Mouse (Mus musculus) gastrocnemius, postnatal 4 days (tissue): ENCODE results near the gene Rpl37. TPM values are rescaled to one million over a fixed set of nuclear protein-coding genes. Genes with fewer than 3 reads are reported as not detected.
A peak's percentile ranks its signal among the peaks of the same experiment; 100 is the strongest.

ENCODE experiments used
- DNase-seq, 2 experiments: peaks; one replicate each; pipeline ENCODE4 v3.0.0; 2021 to 2022; ENCODE audit warnings: low spot score in 2 of 2, mixed read lengths in 2 of 2
- total RNA-seq, 2 experiments: library from RNA; stranded (reverse); gene quantifications; 2 replicates each; pipeline ENCODE4 v1.2.3; 2021

The Rpl37 gene
- total RNA-seq, 2 experiments from 2014 or later: 389 to 413 TPM

DNA sequence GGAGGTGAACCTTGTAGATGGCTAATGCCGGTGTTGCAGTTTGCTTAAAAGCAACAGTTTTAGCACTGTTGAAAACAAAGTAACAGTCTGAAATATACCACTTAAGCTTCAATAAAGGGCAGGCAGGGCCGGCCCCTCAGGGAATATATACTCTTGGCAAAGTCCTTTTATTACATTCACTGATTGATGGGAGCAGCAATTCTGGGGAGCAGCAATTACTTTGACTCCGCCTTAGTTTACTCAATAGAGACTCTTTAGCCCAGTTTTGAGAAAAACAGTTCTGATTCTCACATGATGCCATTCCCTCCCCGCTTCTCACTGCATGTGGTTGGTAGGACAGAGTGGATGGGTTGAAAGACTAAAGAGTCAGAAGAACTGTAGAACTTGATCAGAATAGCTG, 32.7 kb downstream of the Rpl37 start:
- no peak for DNase-seq

DNA sequence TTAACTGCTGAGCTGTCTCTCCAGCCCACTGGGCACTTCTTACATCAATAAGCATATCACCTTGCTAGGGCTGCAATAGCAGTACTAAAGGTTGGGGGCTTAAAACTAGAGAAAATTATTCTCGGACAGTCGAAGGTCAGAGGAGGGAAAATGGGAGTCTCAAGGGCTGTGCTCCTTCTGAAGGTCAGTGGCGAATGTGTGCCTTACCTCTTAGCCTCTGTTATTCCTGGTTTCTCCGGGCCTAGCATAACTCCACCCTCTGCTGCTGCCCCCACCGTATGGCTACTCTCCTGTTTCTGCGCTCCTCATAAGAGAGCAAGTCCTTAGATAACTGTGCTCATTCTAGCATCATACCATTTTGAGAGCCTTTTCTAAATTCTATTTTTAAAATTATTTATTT, 35.7 kb downstream of the Rpl37 start:
- DNase-seq: no peak

DNA sequence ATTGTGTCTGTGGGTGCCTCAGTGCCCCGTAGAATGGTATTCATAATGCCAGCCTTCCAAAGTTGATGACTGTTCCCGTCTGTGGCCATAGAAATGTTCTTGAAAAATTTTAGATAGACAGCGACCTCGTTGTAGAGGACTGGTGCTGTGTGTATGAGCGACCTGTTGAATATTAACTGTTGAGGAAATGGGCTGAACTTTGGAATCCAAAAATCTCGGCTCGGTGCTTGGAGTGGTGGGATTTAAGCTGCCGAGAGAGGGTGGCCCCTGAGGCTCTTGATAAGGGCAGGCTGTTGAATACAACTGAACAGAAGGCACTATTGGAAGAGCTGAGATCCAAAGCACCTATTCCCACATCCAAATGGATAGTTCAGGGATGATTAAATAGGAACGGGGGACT, 38.2 kb downstream of the Rpl37 start:
- no peak for DNase-seq

DNA sequence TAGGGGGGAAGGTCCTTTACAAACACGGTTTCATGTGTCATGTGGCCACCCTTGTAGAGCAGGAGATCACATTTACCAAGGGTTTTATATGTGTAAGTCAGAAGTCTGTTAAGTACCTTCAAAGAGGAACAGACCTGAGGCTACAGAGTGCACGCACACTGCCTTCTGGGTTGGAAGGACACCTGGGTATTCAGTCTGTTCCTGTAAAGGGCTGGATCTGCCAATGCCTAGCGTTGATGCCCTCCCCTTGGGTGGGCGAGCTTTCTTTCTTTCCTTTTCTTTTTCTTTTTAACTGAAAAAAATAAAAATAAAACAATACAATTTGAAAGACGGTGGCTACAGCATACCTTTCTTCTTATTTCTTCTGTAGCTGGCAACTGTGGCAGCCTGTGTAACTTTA, 38.6 kb downstream of the Rpl37 start:
- DNase-seq: no peak

DNA sequence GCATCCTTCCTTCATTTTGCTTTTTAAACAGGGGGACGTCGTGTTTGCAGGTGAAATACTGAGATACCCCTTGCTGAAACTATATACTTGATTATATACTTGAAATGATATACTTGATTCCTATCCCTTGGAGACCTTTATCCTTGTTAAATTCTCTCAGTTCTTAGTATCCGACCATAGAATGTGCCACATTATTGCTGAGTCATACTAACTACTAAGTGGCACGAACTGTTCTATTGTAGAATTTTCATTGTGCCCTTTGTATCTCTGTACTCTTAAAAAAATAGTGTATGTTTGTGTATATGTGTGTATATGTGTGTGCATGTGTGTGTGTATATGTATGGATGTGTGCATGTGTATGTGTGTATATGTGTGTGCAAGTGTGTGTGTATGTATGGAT, 39.9 kb downstream of the Rpl37 start:
- no peak for DNase-seq

DNA sequence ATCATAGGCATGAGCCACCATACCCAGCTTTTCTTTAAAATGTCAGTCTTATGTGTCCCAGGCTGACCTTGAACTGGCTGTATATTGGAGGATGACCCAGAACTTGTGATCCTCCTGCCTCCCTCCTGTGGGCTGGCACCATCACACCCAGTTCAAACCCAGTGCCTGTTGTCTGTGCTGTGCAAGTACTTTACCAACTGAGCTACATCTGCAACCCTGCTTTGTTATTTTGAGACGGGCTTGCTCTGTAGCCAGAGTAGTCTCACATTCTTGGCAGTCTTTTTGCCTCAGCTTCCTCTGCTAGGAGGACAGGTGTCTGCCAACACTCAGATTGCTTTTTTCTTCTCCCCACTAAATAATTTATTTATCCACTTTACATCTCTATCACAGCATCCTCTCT, 40.9 kb downstream of the Rpl37 start:
- DNase-seq: no peak

DNA sequence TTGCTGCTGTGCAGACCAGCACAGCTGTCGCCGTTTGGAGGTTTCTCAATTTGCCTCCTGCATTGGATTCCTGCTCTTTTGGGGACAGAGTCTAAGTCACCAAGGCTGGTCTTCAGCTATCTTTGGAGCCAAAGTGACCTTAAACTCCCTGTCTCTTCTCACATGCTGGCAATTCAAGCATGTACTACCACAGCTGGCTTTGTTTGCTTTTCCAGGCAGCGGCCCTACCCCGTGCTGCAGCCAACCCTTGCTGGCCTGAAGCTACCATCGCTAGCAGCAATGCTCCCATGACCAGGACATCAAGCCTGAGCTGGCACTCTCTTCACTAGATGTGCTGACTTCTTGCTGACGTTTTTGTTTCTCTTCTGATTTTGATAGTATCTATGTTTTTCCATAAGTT, 42.4 kb downstream of the Rpl37 start:
- peak; percentile 22 to 23 for DNase-seq

DNA sequence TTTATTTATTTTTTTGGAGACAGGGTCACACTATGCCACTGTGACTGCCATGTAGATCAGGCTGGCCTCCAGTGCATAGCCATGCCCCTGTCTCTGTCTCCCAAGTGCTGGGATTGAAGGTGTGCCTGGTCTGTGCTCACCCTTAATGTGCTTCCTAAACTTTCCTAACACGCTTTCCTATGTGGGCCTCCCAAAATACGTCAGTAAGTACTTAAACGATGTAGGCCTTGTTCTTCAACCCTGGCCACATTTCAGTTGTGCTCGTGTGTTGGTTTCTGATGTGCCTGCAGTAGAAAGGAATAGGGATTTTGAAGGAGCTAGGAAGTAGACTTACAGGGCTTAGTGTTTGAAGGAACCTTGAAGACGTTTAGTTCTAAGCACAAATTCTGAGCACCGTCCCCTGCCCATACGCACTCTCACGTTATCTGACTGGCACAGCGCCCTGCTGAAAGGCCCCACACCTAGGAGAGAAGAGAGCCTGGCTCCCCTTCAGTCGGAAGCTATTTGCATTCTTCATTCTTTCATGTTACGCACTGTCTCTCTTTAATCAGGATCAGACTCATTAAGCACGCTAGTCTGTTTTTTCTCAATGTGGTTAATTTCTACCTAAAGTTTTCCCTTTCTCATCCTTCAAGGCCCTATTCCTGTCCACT, 48.8 kb downstream of the Rpl37 start:
- no peak for DNase-seq

Other genes starting within 250 kb of the Rpl37 start
- gene Mroh2b, start 217.9 kb upstream of the Rpl37 start, total RNA-seq: not detected
- gene C7, start 52.9 kb upstream of the Rpl37 start, total RNA-seq: under 1 TPM; 0.12 to 0.16 TPM
- gene Card6, start 8.1 kb upstream of the Rpl37 start, total RNA-seq: 1 to 10 TPM; 2.7 to 3.1 TPM
- 10 to 100 TPM; 15.8 to 17.4 TPM for gene Prkaa1, start 27.2 kb downstream of the Rpl37 start, total RNA-seq
- gene Ttc33, start 68.9 kb downstream of the Rpl37 start, total RNA-seq: 10 to 100 TPM; 34.3 to 39.0 TPM
- gene Ptger4, start 127.5 kb downstream of the Rpl37 start, total RNA-seq: 1 to 10 TPM; 1.5 to 1.9 TPM